Mouse (Mus musculus) heart, embryonic 12.5 days (tissue): ENCODE data around the gene Btbd9. TPM values are rescaled to one million over a fixed set of nuclear protein-coding genes. Genes with fewer than 3 reads are reported as not detected.
A peak's percentile ranks its signal among the peaks of the same experiment; 100 is the strongest.

Source experiments
- ATAC-seq: fragments of 200-750 bp; cut with Nextera tagmentation; 2 replicates; pipeline ENCODE4 v1.8.0; 2017; ENCODE audit warnings: moderate TSS enrichment, moderate library complexity; ENCODE audit not compliant: insufficient number of reproducible peaks, low FRiP score
- H3K27ac ChIP-seq: fragments of 300-500 bp; sonication (generic); 2 replicates; pipeline ENCODE4 v1.5.1; 2016; ENCODE audit warnings: mild to moderate bottlenecking, moderate library complexity; ENCODE audit not compliant: poor library complexity, severe bottlenecking
- H3K27me3 ChIP-seq: fragments of 300-500 bp; sonication (generic); replicated peaks from 2 replicates; pipeline ENCODE4 v1.6.1; 2016; ENCODE audit warnings: mild to moderate bottlenecking, moderate library complexity
- H3K36me3 ChIP-seq: fragments of 300-500 bp; sonication (generic); 2 replicates; pipeline ENCODE4 v1.6.1; 2016; ENCODE audit warnings: mild to moderate bottlenecking, moderate library complexity
- H3K4me1 ChIP-seq: fragments of 300-500 bp; sonication (generic); replicated peaks from 2 replicates; pipeline ENCODE4 v1.6.1; 2016; ENCODE audit warnings: mild to moderate bottlenecking
- H3K4me2 ChIP-seq: fragments of 300-500 bp; sonication (generic); 2 replicates; pipeline ENCODE4 v1.6.1; 2016; ENCODE audit warnings: mild to moderate bottlenecking, moderate library complexity
- H3K4me3 ChIP-seq: fragments of 300-500 bp; sonication (generic); 2 replicates; pipeline ENCODE4 v1.5.1; 2016; ENCODE audit warnings: mild to moderate bottlenecking
- H3K9ac ChIP-seq: fragments of 300-500 bp; sonication (generic); 2 replicates; pipeline ENCODE4 v1.6.1; 2016; ENCODE audit warnings: mild to moderate bottlenecking, moderate library complexity
- H3K9me3 ChIP-seq: fragments of 300-500 bp; sonication (generic); replicated peaks from 2 replicates; pipeline ENCODE4 v1.6.1; 2016; ENCODE audit warnings: mild to moderate bottlenecking, moderate library complexity
- WGBS: fragments of 180-500 bp; shearing (Covaris S2); methylation state at CpG from one replicate; pipeline ENCODE4 v1.1.7; 2016; 5-methylcytosine and 5-hydroxymethylcytosine counted together
- polyA plus RNA-seq: library from polyadenylated mRNA; unstranded; fragments of >200 nt; fragmentation: Nextera tagmentation; extraction: Ambion mirVana; gene quantifications from 2 replicates; pipeline ENCODE4 v1.2.1, GENCODE M21; 2016

Btbd9 gene
- polyA plus RNA-seq, 1 experiment from 2014 or later, result 42.0 TPM

DNA sequence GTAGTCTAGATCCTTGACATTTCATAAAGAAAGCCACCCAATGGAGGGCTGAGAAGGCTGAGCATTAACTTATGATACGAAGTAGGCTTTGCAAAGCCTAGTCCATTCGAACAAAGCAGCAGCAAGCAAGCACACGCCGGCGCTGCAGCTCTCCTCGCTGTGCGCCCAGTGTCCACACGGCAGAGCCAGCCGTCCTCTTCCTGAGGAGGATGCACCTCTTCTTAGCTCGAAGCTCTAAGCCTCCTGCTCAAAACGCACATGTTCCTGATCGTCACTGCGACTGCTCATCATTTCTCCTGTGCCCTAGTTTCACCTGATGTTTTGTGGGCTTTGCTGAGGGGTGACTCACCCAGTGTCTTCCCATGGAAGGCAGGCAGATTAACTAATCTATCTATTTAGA, 268.0 kb downstream of the Btbd9 start:
- no peak overlapping the region for H3K9ac ChIP-seq
- no peak for ATAC-seq
- 83% methylated on average over 13 of the region's 13 CpGs for WGBS

DNA sequence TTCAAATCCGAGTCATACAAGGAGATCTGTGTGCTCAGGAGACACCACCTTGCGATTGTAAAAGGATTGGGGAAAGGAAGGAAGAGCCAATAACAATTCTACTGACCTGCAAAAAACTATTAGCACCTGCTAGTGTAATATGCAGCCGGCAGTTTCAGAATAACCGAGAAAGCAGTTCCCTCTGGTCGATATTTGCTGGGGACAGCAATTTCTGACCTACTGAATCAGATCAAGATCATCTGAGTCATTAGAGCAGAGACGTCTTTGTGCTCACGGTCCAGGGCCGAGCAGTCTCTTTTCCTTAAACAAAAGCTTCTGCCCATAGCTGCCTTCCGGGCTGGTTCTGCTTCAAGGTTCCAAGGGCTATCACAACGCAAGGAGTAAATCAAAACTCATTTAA, 269.1 kb downstream of the Btbd9 start:
- 58% methylated on average over 10 of the region's 10 CpGs for WGBS
- Histone ChIP-seq H3K4me3 (no peak overlapping the region), H3K9me3 (no peaks in the 10 kb centered on the region), H3K27me3 (no peaks in the 10 kb centered on the region), H3K36me3 (no peaks in the 10 kb centered on the region; the same call in 1 of the 2 replicates), H3K27ac (no peak overlapping the region), H3K9ac (no peak overlapping the region; the same call in 1 of the 2 replicates), H3K4me1 (peaks cover 28% of the 10 kb centered on the region), H3K4me2 (no peak overlapping the region)
- no peak for ATAC-seq

More for the DNA sequence above, 268.0 kb downstream of the Btbd9 start:
- no peaks in the 10 kb centered on the region for H3K9me3 ChIP-seq
- H3K27me3 ChIP-seq, result no peaks in the 10 kb centered on the region
- no peak overlapping the region for H3K27ac ChIP-seq
- no peak overlapping the region for H3K4me3 ChIP-seq
- H3K36me3 ChIP-seq, result no peaks in the 10 kb centered on the region; the same call in 1 of the 2 replicates
- H3K4me1 ChIP-seq, result peaks cover 28% of the 10 kb centered on the region
- H3K4me2 ChIP-seq, result no peak overlapping the region

GRCm38 (mm10) chr17:30304766-30305165, 271.5 kb downstream of the Btbd9 start:
- ATAC-seq, result no peak
- 59% methylated on average over 2 of the region's 2 CpGs for WGBS
- Histone ChIP-seq H3K27me3 (no peaks in the 10 kb centered on the region), H3K4me2 (no peak overlapping the region), H3K4me1 (peaks cover 27% of the 10 kb centered on the region), H3K4me3 (no peak overlapping the region), H3K9me3 (no peaks in the 10 kb centered on the region), H3K9ac (no peak overlapping the region), H3K36me3 (no peaks in the 10 kb centered on the region; the same call in 1 of the 2 replicates), H3K27ac (no peak overlapping the region)

GRCm38 (mm10) chr17:30301338-30301737, 274.9 kb downstream of the Btbd9 start:
- no peak overlapping the region for H3K27ac ChIP-seq
- ATAC-seq, result no peak
- H3K4me1 ChIP-seq, result 0 out of 2 replicates have a peak, but pooled peaks cover 3% of the 10 kb centered on the region
- peaks cover 10% of the 10 kb centered on the region for H3K36me3 ChIP-seq
- no peak overlapping the region for H3K4me3 ChIP-seq
- no peak overlapping the region for H3K4me2 ChIP-seq
- WGBS, result 84% methylated on average over 2 of the region's 2 CpGs
- no peak overlapping the region for H3K9ac ChIP-seq
- H3K9me3 ChIP-seq, result no peaks in the 10 kb centered on the region
- no peaks in the 10 kb centered on the region for H3K27me3 ChIP-seq

GRCm38 (mm10) chr17:30297432-30297831, 278.9 kb downstream of the Btbd9 start:
- no peak overlapping the region for H3K4me3 ChIP-seq
- no peaks in the 10 kb centered on the region for H3K9me3 ChIP-seq
- 89% methylated on average over 8 of the region's 8 CpGs for WGBS
- peaks cover 10% of the 10 kb centered on the region for H3K36me3 ChIP-seq
- H3K4me1 ChIP-seq, result peaks cover 14% of the 10 kb centered on the region
- no peak overlapping the region for H3K4me2 ChIP-seq
- no peak overlapping the region for H3K9ac ChIP-seq
- H3K27ac ChIP-seq, result no peak overlapping the region
- ATAC-seq, result no peak
- H3K27me3 ChIP-seq, result no peaks in the 10 kb centered on the region

DNA sequence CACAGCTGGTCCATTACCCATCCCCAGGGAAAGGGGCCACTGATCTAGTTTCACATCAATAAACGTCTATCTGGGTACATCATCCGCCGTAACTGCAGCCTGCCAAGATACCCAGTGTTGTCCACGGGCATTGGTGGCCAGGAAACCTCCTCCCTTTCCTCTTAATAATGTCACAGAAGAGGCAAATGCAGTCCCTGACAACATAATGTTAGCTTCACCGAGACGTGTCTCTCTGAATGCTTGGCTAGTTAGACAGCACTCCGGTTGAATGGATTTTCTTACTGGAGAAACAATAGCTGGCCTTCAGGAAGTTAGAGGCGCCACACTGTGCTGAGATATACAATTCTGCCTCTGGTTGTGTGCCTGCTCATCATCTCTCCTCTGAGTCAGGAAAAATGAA, 280.2 kb downstream of the Btbd9 start:
- 71% methylated on average over 8 of the region's 8 CpGs for WGBS
- H3K9ac ChIP-seq, result no peak overlapping the region
- no peak for ATAC-seq

GRCm38 (mm10) chr17:30292666-30293065, 283.6 kb downstream of the Btbd9 start:
- 37% methylated on average over 6 of the region's 6 CpGs for WGBS
- Histone ChIP-seq H3K9me3 (no peaks in the 10 kb centered on the region), H3K9ac (no peak overlapping the region), H3K4me2 (no peak overlapping the region), H3K27ac (no peak overlapping the region), H3K4me3 (no peak overlapping the region), H3K27me3 (no peaks in the 10 kb centered on the region), H3K4me1 (peaks cover 27% of the 10 kb centered on the region), H3K36me3 (peaks cover 3% of the 10 kb centered on the region; the same call in 1 of the 2 replicates)
- no peak for ATAC-seq

More for the DNA sequence above, 280.2 kb downstream of the Btbd9 start:
- H3K4me3 ChIP-seq, result no peak overlapping the region
- H3K4me1 ChIP-seq, result peaks cover 26% of the 10 kb centered on the region
- peaks cover 10% of the 10 kb centered on the region for H3K36me3 ChIP-seq
- no peak overlapping the region for H3K4me2 ChIP-seq
- no peaks in the 10 kb centered on the region for H3K27me3 ChIP-seq
- no peak overlapping the region for H3K27ac ChIP-seq
- H3K9me3 ChIP-seq, result no peaks in the 10 kb centered on the region

- Histone ChIP-seq H3K27ac (no peak overlapping the region), H3K4me1 (peaks cover 9% of the 10 kb centered on the region), H3K4me2 (no peak overlapping the region), H3K36me3 (no peaks in the 10 kb centered on the region), H3K27me3 (no peaks in the 10 kb centered on the region), H3K9me3 (no peaks in the 10 kb centered on the region), H3K4me3 (no peak overlapping the region), H3K9ac (no peak overlapping the region)
- 88% methylated on average over 2 of the region's 2 CpGs for WGBS
- ATAC-seq, result no peak
Observed at GRCm38 (mm10) chr17:30285641-30286040, 290.6 kb downstream of the Btbd9 start.

GRCm38 (mm10) chr17:30283460-30284050, 292.7 kb downstream of the Btbd9 start:
- H3K27ac ChIP-seq, result no peak overlapping the region
- ATAC-seq, result no peak
- 79% methylated on average over 4 of the region's 4 CpGs for WGBS
- H3K36me3 ChIP-seq, result no peaks in the 10 kb centered on the region
- H3K4me3 ChIP-seq, result no peak overlapping the region
- H3K4me2 ChIP-seq, result no peak overlapping the region
- no peak overlapping the region for H3K9ac ChIP-seq
- H3K27me3 ChIP-seq, result no peaks in the 10 kb centered on the region
- no peaks in the 10 kb centered on the region for H3K9me3 ChIP-seq
- H3K4me1 ChIP-seq, result peaks cover 23% of the 10 kb centered on the region

GRCm38 (mm10) chr17:30283001-30283400, 293.3 kb downstream of the Btbd9 start:
- Histone ChIP-seq H3K4me1 (peaks cover 23% of the 10 kb centered on the region), H3K9me3 (no peaks in the 10 kb centered on the region), H3K27ac (no peak overlapping the region), H3K4me3 (no peak overlapping the region), H3K36me3 (no peaks in the 10 kb centered on the region), H3K4me2 (no peak overlapping the region), H3K27me3 (no peaks in the 10 kb centered on the region), H3K9ac (no peak overlapping the region)
- ATAC-seq, result no peak

DNA sequence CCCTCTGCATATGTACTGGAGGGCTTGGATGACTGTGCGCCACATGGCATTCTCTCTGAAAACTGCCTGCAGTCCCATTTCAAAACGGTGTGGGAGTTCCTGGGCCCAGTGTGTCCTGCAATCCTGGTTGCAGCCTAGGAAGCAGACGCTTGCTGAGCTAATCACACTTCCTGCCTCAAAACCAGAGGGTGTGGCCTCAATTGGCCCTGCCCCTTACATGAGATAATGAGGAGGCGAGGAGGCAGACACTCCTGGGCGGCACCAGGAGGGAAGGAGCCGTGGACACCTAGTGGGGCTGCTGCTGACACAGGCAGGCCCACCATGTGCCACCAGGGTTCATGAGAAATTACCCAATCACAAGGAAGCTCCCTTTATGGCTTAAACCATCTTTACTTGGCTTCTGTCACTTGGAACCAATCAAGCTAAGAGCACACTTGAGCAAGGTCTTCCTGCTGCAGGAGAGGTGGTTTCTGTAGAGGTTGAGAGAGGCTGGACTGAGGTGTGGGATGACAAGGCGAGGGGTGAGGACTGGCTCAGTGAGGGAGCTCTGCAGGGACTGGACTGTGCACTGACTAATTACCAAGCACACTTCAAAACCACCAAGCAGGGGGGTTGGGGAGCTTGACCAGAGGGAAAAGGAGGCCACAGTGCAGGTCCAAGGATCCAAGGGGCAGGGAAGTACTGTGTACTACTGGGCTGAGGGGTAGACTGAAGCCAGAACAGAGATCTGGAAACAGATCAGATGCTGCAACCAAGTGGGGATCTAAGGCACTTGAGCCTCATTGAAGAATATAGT, 295.8 kb downstream of the Btbd9 start:
- no peak overlapping the region for H3K4me2 ChIP-seq
- H3K27me3 ChIP-seq, result no peaks in the 10 kb centered on the region
- no peaks in the 10 kb centered on the region for H3K36me3 ChIP-seq
- no peaks in the 10 kb centered on the region for H3K9me3 ChIP-seq
- ATAC-seq, result peak; percentile 39
- no peak overlapping the region; the same call in 1 of the 2 replicates for H3K27ac ChIP-seq
- H3K4me3 ChIP-seq, result no peak overlapping the region
- 37% methylated on average over 7 of the region's 7 CpGs for WGBS
- H3K4me1 ChIP-seq, result peaks cover 23% of the 10 kb centered on the region
- H3K9ac ChIP-seq, result no peak overlapping the region
